Mouse (Mus musculus) liver (tissue): ENCODE measurements around the gene Frat2.
"Not testable (repeated sequence)": the region's sequence is repeated elsewhere in the genome, so short reads cannot be mapped to it uniquely, and the experiment has no call there.

Source experiments
- DNase-seq: peaks from one replicate; pipeline ENCODE4 v3.0.0-alpha.2; 2020; ENCODE audit warnings: mixed read lengths

The Frat2 gene

GRCm38 (mm10) chr19:41847992-41848851, at the start of gene Frat2:
Gene Frat2 (minus strand): TSS chr19:41848132.
- peak; percentile 93 for DNase-seq

- no peak for DNase-seq
These were observed 48.4 kb upstream of the Frat2 start for GRCm38 (mm10) chr19:41896319-41896711.

GRCm38 (mm10) chr19:41895460-41896318, 47.8 kb upstream of the Frat2 start, which contains the start of gene Rrp12:
Gene Rrp12 (minus strand): TSS chr19:41896173.
- DNase-seq = peak; percentile 70

- no peak for DNase-seq
These were observed 47.0 kb upstream of the Frat2 start for GRCm38 (mm10) chr19:41894959-41895358.

- no peak for DNase-seq
These were observed 40.3 kb upstream of the Frat2 start for GRCm38 (mm10) chr19:41888191-41888590.

- no peak for DNase-seq
These were observed 36.0 kb upstream of the Frat2 start for GRCm38 (mm10) chr19:41883882-41884281.

GRCm38 (mm10) chr19:41881842-41882241, 33.9 kb upstream of the Frat2 start:
- DNase-seq = no peak

GRCm38 (mm10) chr19:41874356-41874755, 26.4 kb upstream of the Frat2 start:
- DNase-seq = no peak

- no peak for DNase-seq
These were observed 24.4 kb upstream of the Frat2 start for GRCm38 (mm10) chr19:41872285-41872684.

- not testable (repeated sequence) for DNase-seq
These were observed 22.0 kb upstream of the Frat2 start for GRCm38 (mm10) chr19:41869946-41870345.

GRCm38 (mm10) chr19:41869296-41869695, 21.4 kb upstream of the Frat2 start:
- DNase-seq = no peak

GRCm38 (mm10) chr19:41866707-41867106, 18.8 kb upstream of the Frat2 start:
- no peak for DNase-seq

- no peak for DNase-seq
These were observed 9.9 kb upstream of the Frat2 start for GRCm38 (mm10) chr19:41857816-41858310.

GRCm38 (mm10) chr19:41857086-41857762, 9.3 kb upstream of the Frat2 start:
- DNase-seq = peak; percentile 23

GRCm38 (mm10) chr19:41852423-41852822, 4.5 kb upstream of the Frat2 start:
- DNase-seq = no peak

GRCm38 (mm10) chr19:41850719-41851543, 3.0 kb upstream of the Frat2 start:
- DNase-seq = no peak

GRCm38 (mm10) chr19:41850021-41850718, 2.2 kb upstream of the Frat2 start:
- DNase-seq = no peak

- DNase-seq = peak; percentile 58
These were observed 329 bp downstream of the Frat2 start for GRCm38 (mm10) chr19:41847614-41847991.

GRCm38 (mm10) chr19:41847091-41847581, 796 bp downstream of the Frat2 start:
- peak; percentile 59 for DNase-seq

GRCm38 (mm10) chr19:41846366-41847090, 1.4 kb downstream of the Frat2 start:
- peak; percentile 23 for DNase-seq
